Mouse (Mus musculus): ENCODE results near the gene Arntl. TPM values are rescaled to one million over a fixed set of nuclear protein-coding genes. Genes with fewer than 3 reads are reported as not detected.

The Arntl gene
- polyA plus RNA-seq, 1 experiment from 2014 or later, result 5.3 TPM

GRCm38 (mm10) chr7:113335250-113335649, 128.0 kb downstream of the Arntl start:
- Histone ChIP-seq H3K36me3 (ENCODE audit: control insufficient read depth, insufficient read depth) (no peaks in the 10 kb centered on the region), H3K4me3 (ENCODE audit: low read depth, low read length) (no peak overlapping the region), H3K4me1 (replicated peaks; ENCODE audit: control insufficient read depth, insufficient read depth, low read length) (no peaks in the 10 kb centered on the region), H3K9me3 (ENCODE audit: control insufficient read depth) (no peaks in the 10 kb centered on the region), H3K27ac (ENCODE audit: low read depth, low read length) (no peak overlapping the region), H3K4me2 (replicated peaks; ENCODE audit: low read depth) (no peak overlapping the region), H3K9ac (ENCODE audit: low read depth, low read length) (no peak overlapping the region), H3K27me3 (replicated peaks; ENCODE audit: control insufficient read depth, insufficient read depth, low read length) (no peaks in the 10 kb centered on the region)
- ATAC-seq, result no peak
- TF ChIP-seq CTCF (IDR thresholded peaks at IDR 0.05; ENCODE audit: low read depth), result no peak
- 88% methylated on average over 8 of the region's 8 CpGs for WGBS

- Histone ChIP-seq H3K27ac (ENCODE audit: low read depth, low read length) (no peak overlapping the region), H3K4me1 (replicated peaks; ENCODE audit: control insufficient read depth, insufficient read depth, low read length) (no peaks in the 10 kb centered on the region), H3K9me3 (ENCODE audit: control insufficient read depth) (no peaks in the 10 kb centered on the region), H3K27me3 (replicated peaks; ENCODE audit: control insufficient read depth, insufficient read depth, low read length) (no peaks in the 10 kb centered on the region), H3K4me2 (replicated peaks; ENCODE audit: low read depth) (no peak overlapping the region), H3K9ac (ENCODE audit: low read depth, low read length) (no peak overlapping the region), H3K36me3 (ENCODE audit: control insufficient read depth, insufficient read depth) (no peaks in the 10 kb centered on the region), H3K4me3 (ENCODE audit: low read depth, low read length) (no peak overlapping the region)
- no peak for TF ChIP-seq CTCF (IDR thresholded peaks at IDR 0.05; ENCODE audit: low read depth)
- 49% methylated on average over 4 of the region's 4 CpGs for WGBS
- ATAC-seq, result no peak
Observed at GRCm38 (mm10) chr7:113347271-113347670, 140.0 kb downstream of the Arntl start.

- 94% methylated on average over 2 of the region's 2 CpGs for WGBS
- H3K9me3 ChIP-seq (ENCODE audit: control insufficient read depth), result no peaks in the 10 kb centered on the region
- no peak for TF ChIP-seq CTCF (IDR thresholded peaks at IDR 0.05; ENCODE audit: low read depth)
Observed at GRCm38 (mm10) chr7:113347694-113348093, 140.4 kb downstream of the Arntl start.

GRCm38 (mm10) chr7:113349089-113349488, 141.8 kb downstream of the Arntl start:
- H3K36me3 ChIP-seq (ENCODE audit: control insufficient read depth, insufficient read depth), result no peaks in the 10 kb centered on the region
- no peaks in the 10 kb centered on the region for H3K9me3 ChIP-seq (ENCODE audit: control insufficient read depth)
- no peaks in the 10 kb centered on the region for H3K4me1 ChIP-seq (replicated peaks; ENCODE audit: control insufficient read depth, insufficient read depth, low read length)
- H3K4me2 ChIP-seq (replicated peaks; ENCODE audit: low read depth), result no peak overlapping the region
- 57% methylated on average over 1 of the region's 1 CpGs for WGBS
- H3K27me3 ChIP-seq (replicated peaks; ENCODE audit: control insufficient read depth, insufficient read depth, low read length), result no peaks in the 10 kb centered on the region
- no peak for ATAC-seq
- no peak overlapping the region for H3K9ac ChIP-seq (ENCODE audit: low read depth, low read length)
- no peak overlapping the region for H3K27ac ChIP-seq (ENCODE audit: low read depth, low read length)
- no peak overlapping the region for H3K4me3 ChIP-seq (ENCODE audit: low read depth, low read length)
- no peak for TF ChIP-seq CTCF (IDR thresholded peaks at IDR 0.05; ENCODE audit: low read depth)

More at GRCm38 (mm10) chr7:113347694-113348093, 140.4 kb downstream of the Arntl start:
- Histone ChIP-seq H3K36me3 (ENCODE audit: control insufficient read depth, insufficient read depth) (no peaks in the 10 kb centered on the region), H3K27ac (ENCODE audit: low read depth, low read length) (no peak overlapping the region), H3K4me2 (replicated peaks; ENCODE audit: low read depth) (no peak overlapping the region), H3K9ac (ENCODE audit: low read depth, low read length) (no peak overlapping the region), H3K4me1 (replicated peaks; ENCODE audit: control insufficient read depth, insufficient read depth, low read length) (no peaks in the 10 kb centered on the region), H3K27me3 (replicated peaks; ENCODE audit: control insufficient read depth, insufficient read depth, low read length) (no peaks in the 10 kb centered on the region), H3K4me3 (ENCODE audit: low read depth, low read length) (no peak overlapping the region)
- ATAC-seq, result no peak

Other genes starting within 250 kb of the Arntl start
- 9.2 and 9.4 TPM in 2 replicates for gene Btbd10, start 161.9 kb downstream of the Arntl start, polyA plus RNA-seq (2015; fragmentation: Nextera tagmentation; extraction: Ambion mirVana)
- gene Pth, start 181.1 kb downstream of the Arntl start, polyA plus RNA-seq (2015; fragmentation: Nextera tagmentation; extraction: Ambion mirVana), result not detected in 2 replicates

Data from intestine, postnatal 0 days (tissue).